Mouse (Mus musculus) brain, embryonic 14.5 days (tissue): ENCODE data around the gene Myh4.

Source experiments
- CTCF ChIP-seq: fragments of 200-500 bp; IDR thresholded peaks from 2 replicates; pipeline ENCODE4 v1.5.1; 2012; ENCODE audit warnings: inconsistent platforms, mild to moderate bottlenecking, moderate library complexity, borderline replicate concordance; ENCODE audit not compliant: insufficient read depth, insufficient read length; ENCODE audit errors: extremely low read depth
- POLR2A ChIP-seq: fragments of 200-500 bp; IDR thresholded peaks from 2 replicates; pipeline ENCODE4 v1.6.1; 2012; ENCODE audit warnings: mild to moderate bottlenecking, inconsistent platforms, borderline replicate concordance; ENCODE audit not compliant: poor library complexity, insufficient read depth, insufficient read length, severe bottlenecking; ENCODE audit errors: extremely low read depth

DNA sequence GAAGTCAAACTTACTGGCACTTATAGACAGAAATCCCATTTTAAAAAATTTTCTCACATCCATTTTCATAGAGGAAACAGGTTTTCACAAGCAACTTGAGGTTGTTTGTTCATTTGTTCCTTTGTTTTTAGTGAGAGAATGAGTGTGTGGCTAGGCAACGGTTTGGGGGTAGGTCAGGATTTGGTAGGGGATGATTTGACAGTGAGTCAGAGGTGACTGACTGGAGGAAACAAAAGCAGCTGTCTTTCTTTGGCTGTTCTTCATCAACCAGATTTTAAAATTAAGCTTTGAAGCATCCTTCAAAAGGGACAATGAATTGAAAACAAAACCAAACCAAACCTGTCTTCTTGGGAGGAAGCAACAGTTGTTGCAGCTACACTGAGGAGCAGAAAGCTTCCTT is 38.5 kb upstream of the Myh4 start:
- TF ChIP-seq CTCF (no peak), POLR2A (no peak)
